Mouse (Mus musculus) adrenal gland (tissue): ENCODE data around the gene Foxr1.
"Not testable (repeated sequence)": the region's sequence is repeated elsewhere in the genome, so short reads cannot be mapped to it uniquely, and the experiment has no call there.

Experiments used
- intact Hi-C: fragments of 180-260 bp; cut with DNase I; formaldehyde crosslinking; loops from one replicate; pipeline ENCODE4 v1.15.1; 2025

Foxr1 gene

DNA sequence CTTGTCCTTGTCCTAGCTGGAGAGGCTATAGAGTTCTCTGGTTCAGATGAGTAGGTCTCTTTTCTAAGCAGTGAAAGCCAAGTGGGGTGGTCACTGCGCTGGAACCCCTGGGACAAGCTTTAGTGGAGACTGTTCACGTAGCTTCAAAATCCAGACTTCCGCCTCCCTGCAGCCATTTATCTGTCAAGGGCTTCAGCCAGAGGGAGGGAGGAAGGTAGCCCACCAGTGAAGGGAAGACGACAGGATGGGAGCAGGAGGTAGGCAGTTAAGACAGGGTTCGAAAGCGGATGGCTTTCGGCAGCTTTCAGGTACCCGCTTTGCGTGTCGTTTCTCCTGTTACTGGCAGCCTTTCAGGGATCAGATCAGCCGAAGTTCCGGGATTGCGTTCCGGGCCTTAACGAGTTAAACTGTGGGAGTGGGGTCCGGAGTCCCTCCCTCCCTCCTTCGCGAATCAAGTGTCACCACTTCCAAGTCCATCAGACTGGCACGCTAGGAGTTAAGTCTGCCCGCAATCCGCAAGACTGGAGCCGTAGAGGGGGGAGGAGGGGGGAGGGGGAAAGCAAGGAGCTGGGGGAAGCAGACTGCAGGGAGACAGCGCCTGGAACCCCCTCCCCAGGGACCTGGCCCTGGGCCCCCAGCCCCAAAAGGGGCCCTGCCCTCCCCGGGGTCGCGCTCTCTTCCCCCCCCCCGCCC, 37.4 kb upstream of the Foxr1 start:
- intact Hi-C loops: loop anchor here (5.0 kb wide), 1 partner anchor 34 kb away; no protein-coding TSS in a partner anchor

DNA sequence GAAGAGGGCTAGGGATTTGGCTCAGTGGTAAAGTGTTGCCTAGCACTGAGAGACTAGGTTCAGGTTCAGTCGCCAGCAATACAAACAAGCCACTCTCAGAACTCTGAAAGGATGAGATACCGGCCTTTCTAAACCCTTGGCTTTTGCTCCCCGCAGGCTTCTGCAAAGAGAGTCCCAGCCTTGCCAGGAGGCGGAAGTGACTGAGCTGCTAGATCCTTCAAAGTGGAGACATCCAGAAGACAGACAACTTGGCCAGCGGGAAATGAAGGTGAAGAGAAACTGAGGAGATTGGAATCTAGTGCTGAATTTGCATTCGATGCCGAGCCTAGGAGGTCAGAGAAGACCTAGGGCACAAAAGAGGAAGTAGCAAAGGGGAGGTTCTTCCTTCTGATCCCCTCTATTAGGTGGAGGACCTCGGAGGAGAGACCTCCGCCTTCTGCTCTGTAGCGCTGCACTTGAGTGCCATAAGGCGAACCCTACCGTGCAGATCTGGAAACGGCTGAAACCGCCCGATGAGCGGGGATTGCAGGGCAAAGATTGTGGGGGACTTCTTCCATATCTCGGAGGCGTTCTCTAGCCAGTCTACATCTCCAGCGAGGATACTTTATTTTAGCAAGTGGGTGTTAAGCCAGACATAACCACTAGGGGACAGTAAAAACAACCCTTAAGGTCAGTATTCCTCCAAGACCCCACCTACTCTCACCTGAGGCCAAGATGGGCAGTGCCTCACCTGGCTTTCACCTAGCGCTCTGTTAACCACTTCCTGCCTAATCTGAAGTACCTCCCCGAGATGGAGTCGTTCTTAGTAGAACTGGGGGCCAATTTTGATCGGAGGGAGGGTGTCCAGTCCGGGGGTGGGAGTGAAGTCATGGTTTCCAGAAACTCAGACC, 36.6 kb upstream of the Foxr1 start:
- intact Hi-C loops: loop anchor here (5.0 kb wide), 1 partner anchor 35 kb away; no protein-coding TSS in a partner anchor

DNA sequence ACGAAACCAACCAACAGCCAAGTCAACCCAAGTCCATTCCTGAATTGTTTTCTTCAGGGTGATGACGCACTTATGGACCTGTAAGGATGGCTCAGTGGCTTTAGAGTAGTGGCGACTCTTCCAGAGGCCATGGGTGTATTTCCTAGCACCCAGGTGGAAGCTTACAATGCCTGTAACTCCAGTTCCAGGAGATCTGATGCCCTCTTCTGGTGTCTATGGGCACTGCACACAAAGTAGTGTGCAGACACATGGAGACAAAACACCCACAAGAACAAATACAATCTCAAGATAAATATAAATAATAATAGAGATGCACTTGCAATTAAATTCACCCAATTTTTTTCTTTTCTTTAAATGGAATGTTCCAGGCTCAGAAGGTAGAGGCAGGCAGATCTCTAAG, 35.0 kb upstream of the Foxr1 start:
- intact Hi-C loops: loop anchor here (5.0 kb wide), 1 partner anchor 36 kb away; no protein-coding TSS in a partner anchor

DNA sequence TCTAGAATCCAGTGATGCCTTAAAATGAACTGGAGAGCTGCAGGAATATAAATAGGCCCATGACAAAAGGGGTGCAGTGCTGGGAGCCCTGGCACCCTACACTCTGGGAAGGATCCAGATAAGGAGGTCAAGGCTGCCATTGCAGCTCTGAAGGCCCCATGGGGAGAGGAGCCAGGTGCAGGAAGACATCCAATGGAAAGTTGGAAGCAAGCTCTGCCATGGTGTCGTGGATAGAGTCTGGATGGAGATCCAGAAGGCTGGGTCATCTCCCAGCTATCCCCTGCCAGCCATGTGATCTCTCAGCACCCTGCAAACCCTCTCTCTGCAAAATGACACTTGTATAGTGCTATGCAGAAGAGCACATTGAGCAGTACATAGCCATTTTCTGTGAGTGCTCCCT, 33.4 kb upstream of the Foxr1 start:
- intact Hi-C loops: no loop called here

DNA sequence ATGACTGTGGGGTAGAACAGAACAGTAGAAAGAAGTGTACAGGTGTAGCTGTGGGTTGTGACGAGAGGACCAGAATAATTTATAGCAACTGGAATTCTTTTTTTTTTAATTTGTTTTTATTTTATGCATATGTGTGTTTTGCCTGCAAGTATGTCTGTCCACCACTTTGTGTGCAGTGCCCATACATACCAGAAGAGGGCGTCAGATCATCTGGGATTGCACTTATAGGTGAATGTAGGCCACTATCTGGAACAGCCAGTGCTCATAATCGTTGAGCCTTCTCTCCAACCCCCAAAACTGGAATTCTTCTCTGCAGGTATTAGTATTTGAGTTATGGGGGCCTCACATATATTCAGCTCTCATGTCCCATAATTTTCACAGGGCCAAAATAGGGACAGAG, 32.2 kb upstream of the Foxr1 start:
- intact Hi-C loops: no loop called here

DNA sequence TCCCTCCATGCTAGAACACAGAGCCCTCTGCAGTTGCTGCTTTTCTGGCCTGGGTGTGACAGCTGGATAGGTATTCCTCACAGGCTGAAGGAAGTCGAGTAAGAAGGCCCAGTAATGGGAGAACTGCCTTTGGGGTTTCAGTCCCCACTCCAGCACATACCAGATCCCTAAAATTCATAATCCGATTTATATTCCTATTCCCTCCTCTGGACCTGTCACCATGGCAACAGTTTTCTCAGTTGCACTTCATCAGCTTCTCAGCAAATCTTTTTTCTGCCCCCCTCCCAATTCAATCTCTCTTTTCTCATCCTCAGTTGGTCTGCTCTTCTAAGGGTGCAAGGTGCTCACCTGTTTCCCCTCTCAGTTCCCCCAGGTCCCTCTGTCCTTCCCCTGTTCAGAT, 27.9 kb upstream of the Foxr1 start:
- intact Hi-C loops: loop anchor here (5.0 kb wide), 1 partner anchor 34 kb away; no protein-coding TSS in a partner anchor

DNA sequence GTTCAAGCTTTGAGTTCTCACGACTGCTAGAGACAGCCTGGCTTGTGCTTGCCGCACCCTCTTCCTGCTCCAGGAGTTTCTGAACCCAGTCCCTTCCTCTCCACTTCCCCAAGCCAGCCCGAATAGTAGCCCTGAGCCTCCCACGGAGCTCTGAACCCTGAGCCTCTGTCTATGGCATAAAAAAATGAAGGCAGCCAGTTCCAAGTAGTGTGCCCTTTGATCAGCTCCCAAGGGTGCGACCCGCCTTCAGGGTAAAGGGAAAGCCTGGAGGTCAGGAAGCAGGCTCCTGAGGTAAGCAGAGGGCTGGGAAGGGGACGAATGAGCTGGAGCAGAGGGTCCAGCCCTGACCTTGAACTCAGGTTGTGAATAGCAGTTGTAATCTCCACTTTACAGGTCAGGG, 27.3 kb upstream of the Foxr1 start:
- intact Hi-C loops: loop anchor here (5.0 kb wide), 1 partner anchor 34 kb away; no protein-coding TSS in a partner anchor

DNA sequence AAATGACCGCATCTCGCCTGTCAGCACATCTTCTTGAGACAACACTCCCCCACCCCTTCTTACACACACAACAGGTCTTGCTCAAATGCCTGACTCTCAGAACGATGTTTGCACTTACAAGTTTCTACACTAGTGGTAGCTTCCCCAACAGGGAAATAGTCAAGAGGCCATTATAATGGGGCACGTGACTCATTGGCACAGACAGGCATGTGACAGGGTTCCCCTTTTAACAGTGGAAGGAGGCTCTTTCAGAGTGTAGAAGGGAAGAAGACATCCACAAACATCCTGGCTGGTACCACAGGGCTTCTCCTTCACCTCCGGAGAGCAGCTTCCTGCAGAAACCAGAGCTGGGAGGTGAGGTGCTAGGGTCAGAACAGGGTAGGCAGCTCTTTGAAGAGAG, 21.0 kb upstream of the Foxr1 start:
- intact Hi-C loops: no loop called here

DNA sequence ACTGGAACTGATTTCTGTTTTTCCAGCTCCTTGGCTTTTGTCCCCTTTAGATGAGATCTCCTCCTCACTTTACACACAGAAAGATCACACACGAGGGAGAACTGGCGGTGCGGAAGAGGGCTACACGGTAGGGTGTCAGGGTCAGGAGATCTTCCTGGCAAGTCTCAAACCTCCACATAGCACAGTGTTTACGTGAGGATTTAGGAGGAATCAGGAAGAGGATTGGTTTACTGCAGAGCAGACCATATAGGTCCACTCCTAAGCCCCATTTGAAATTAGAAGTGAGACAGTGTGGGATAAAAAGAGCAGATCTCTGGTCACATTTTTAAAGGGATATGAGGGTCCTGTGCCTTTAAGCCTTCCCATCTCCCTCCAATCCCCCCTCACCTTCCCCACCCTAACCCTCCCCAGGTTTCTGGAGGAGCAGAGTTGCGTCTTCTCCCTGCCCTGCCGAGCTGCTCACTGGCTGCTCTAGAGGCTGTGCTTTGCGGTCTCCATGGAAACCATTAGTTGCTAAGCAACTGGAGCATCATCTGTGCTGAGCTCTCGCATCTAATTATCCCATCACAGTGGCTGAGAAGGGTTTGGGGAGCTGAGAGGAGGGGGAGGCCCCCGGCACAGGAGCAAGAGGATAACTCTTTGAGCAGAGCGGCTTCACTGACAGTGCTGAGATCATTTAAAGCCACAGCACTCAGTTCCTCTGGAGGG, 16.3 kb upstream of the Foxr1 start:
- intact Hi-C loops: no loop called here

DNA sequence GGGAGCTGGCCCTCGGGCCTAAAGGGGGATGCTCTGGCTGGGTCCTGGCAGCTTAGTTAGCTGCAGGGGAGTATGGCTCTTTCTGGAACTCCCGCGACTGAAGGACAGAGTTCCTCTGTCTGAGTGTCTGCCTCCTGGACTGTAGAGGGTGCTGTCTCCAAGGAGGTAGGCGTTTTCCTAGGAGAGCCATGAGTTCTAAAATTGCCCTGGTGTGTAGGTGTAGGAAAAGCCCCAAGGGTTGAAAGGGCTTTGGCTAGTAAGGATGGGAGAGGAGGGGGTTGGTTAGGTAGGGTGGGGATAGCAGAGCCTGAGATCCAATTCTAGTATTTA, 13.9 kb upstream of the Foxr1 start, which contains the start of gene Upk2:
Upk2 (minus strand) TSS at position 86 of the 330 bp plus-strand sequence.
- intact Hi-C loops: loop anchor here (1.0 kb wide), 2 partner anchors 47 to 197 kb away; no protein-coding TSS in a partner anchor

DNA sequence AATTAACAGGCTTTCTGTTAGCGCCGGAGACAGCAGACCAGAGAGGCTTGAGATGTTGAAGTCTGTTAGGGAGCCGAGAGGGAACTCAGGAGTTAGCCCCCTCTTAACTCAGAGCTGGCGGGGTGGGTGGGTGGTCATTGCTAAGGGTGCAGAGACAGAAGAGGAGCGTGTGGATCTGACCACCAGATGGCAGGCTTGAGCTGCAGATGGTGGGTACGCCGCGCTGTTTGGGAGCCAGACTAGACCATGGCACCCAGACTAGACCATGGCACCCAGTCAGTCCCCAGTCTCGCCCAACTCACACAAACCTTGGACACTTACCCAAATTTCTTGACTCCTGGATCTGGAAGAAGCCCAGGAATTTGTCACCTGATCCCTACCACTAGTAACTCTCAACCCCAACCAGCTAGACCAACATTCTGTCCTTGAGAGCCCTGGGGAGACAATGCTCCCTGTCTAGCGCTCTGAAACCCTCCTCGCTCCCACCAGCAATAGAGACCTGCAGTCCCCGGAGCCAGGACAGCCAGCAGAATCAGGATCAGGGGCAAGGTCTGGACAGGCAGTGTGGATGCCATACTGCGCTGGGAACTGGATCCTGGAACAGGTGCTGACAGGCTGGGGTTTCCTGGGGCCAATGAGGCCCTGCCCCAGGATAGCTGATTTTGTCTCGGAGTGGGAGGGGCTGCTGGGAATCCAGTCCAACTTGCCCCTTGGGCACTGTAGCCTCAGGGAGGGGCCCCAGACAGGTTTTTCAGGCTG, 13.4 kb upstream of the Foxr1 start:
- intact Hi-C loops: loop anchor here (1.0 kb wide), 2 partner anchors 48 to 198 kb away; no protein-coding TSS in a partner anchor

DNA sequence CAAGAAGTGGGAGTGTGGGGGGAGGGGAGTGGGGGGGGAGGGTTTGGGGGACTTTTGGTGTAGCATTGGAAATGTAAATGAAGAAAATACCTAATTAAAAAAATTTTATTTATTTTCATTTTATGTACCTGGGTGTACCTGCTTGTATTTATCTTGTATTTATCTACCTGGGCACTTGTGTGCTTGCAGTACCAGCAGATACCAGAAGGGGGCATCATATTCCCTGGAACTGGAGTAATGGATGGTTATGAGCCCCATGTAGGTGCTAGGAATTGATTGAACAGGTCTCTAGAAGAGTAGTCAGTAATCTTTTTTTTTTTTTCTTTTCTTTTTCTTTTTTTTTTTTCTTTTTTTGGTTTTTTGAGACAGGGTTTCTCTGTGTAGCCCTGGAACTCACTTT, 9.5 kb upstream of the Foxr1 start:
- intact Hi-C loops: no loop called here

DNA sequence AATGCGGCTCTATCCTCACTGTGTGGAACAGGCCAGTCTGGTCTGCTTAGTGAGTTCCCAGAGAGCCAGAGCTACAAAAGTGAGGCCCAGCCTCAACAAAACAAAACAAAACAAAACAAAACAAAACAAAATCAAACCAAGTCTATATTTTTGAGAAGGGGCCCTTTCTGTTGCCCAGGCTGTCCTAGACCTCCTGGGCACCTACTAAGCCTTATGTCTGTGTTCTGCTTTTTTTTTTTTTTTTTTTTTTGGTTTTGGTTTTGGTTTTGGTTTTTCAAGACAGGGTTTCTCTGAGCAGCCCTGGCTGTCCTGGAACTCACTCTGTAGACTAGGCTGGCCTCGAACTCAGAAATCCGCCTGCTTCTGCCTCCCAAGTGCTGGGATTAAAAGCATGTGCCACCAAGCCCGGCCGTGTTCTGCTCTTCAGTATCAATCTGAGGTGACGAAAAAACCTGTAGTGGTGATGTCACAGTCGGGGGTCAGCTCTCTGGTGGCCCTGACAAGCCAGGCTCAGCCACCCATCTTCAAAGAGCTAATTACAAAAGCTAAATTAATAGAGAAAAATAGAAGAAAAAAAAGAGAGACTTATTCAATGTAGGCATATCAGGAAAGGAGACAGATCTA, 3.6 kb upstream of the Foxr1 start:
- intact Hi-C loops: not testable (repeated sequence)

DNA sequence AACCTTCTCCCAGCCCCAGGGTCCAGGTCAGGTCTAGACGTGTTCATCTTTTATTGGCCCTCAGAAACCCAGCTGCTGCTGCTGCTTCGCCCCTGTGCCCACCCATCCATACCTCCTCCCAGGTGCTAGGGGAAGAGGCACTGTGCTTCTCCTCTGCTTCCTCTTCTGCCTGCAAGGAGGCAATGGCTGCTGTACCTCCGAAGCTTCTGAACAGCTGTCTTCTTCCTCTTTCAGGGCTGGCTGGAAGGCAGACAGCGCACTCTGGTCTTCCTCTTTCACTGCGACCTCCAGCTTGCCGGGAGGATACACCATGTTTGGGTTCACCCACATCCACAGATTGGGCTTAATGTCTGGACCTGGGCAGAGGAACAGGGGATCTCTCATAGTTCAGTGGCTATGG, 5.2 kb downstream of the Foxr1 start:
- intact Hi-C loops: no loop called here

DNA sequence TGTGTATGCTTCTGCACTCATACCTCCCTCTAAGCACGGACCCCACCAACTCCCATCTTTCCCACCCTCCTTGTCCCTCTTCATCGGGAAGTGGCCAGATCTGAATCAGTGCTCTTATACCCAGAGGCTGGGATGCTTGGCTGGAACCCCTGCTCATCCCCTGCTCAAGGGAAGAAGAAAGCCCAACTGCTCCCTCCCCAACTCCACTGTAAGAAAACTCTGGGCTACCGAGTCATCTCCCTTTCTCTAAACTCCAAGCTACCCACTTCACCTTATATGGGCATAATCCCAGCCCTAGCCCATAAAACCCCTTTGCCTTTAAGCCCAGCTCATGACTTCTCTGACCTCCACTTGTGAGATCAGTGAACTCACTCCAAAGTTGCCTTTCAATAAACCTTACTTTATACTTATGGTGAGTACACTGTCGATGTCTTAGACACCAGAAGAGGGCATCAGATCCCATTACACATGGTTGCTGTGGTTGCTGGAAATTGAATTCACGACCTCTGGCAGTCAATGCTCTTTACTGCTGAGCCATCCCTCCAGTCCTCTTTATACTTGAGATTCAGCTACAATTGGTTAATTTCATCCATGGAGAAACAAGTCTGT, 8.3 kb downstream of the Foxr1 start:
- intact Hi-C loops: no loop called here

DNA sequence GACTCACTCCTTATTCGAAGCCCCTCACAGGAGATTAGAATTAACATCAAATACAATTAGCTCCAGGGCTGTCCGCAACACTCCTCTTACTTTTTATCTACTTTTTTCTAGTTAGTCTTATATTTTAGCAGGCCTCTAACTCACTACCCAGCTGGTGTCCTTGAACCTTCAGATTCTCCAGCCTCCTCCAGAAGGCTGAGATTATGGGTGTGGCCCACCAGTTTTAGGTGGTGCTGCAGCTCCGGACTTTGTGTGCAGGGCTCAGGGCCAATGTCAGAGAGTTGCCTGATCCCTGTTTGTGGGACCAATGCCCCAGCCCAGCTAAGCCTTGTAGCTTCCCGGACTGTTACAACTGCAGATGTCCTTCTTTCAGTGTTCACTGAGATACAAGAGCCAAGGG, 17.4 kb downstream of the Foxr1 start:
- intact Hi-C loops: no loop called here

DNA sequence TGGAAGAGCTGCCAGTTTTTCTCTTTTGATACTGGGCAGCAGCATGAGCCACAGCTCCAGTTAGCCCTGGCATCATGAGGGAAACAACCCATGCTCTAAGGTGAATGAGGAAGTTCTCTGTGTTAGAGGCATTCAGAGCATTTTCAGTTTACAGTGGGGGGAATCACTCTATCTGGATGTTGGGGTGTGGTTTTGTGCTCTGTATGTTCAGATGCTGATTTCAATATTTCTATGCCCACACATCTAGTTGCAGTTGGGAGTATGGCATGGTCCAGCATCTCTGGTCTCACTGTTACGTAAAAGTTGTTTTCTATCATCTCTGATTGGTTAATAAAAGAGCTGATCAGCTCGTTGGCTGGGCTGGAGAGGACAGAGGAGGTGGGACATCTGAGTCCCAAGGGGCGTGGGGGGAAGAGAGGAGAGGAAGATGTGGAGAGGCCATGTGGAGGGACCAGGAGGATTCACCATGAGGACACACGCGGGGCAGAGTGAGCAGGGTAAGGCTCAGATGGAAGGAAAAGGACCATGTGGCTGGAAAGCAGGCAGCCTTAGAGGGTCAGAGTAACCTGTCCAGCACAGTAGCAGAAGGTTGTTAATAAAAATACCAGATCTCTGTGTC, 20.5 kb downstream of the Foxr1 start:
- intact Hi-C loops: no loop called here

DNA sequence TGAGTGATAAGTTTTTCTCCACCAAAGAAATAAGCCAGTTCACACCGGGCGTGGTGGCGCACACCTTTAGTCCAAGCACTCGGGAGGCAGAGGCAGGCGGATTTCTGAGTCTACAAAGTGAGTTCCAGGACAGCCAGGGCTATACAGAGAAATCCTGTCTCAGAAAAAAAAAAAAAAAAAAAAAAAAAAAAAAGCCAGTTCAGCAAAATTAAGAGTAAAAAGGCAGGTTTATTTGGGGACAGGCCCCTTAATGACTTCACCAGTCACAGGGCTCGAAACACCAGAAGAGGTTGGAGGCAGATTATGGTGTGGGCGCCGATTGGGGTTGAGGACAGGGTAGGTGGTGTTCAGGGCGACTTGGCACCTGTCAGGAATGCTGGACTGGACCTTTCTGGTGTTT, 21.2 kb downstream of the Foxr1 start:
- intact Hi-C loops: not testable (repeated sequence)

DNA sequence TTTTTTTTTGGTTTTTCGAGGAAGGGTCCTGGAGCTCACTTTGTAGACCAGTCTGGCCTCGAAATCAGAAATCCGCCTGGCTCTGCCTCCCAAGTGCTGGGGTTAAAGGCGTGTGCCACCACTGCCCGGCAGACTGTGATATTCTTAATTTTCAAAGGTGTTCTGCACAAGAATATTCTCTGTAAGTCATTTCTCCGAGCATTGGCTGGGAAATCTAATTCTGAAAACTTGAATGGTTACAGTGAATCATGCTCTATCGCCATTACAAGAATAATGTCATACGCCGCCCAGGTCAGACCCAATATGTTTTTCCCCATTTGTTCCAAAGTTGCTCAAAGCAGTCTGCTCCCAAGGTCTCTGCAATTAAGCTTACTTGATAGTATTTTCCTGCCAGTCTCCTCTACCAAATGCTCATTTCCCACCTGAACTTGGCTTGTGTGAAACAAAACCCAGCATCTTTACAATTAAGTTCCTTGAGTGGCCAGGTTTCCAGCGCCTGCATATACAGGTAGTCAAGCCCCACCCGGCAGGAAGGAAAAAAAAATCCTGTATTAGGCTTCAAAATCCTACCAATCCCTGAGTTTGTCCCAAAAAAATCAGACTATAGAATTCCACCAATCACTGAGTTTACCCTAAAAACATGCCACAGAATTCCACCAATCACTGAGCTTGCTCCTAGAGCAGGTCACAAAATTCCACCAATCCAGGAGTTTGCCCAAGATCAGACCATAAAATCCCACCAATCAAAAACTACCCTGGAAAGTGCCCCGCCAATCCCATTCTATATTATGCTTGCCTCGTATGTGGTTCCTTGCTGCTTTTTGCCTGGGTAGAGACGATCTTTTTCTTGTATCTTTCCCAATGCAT, 22.2 kb downstream of the Foxr1 start, which contains the start of gene Ccdc84:
Ccdc84 (minus strand) TSS at position 51 of the 867 bp plus-strand sequence.
- intact Hi-C loops: no loop called here
